Mouse (Mus musculus): Measurements from ENCODE around the gene Ccdc9.
"Not testable (repeated sequence)": the region's sequence is repeated elsewhere in the genome, so short reads cannot be mapped to it uniquely, and the experiment has no call there.

The Ccdc9 gene

DNA sequence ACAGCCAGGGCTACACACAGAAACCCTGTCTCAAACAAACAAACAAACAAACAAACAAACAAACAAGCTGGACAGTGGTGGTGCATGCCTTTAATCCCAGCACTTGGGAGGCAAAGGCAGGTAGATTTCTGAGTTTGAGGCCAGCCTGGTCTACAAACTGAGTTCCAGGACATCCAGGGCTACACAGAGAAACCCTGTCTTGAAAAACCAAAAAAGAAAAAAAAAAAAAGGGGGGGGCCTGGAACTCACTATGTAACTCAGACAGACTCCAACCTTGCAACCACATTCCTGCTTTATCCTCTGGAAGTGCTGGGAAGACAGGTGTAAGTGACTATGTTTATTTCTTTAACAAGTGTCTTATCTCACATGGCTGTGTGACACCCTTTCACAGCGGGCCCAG lies 21.5 kb upstream of the Ccdc9 start, which contains the start of gene Bbc3:
Bbc3 (plus strand) TSS at position 301 of the 400 bp plus-strand sequence.
- not testable (repeated sequence) for DNase-seq

DNA sequence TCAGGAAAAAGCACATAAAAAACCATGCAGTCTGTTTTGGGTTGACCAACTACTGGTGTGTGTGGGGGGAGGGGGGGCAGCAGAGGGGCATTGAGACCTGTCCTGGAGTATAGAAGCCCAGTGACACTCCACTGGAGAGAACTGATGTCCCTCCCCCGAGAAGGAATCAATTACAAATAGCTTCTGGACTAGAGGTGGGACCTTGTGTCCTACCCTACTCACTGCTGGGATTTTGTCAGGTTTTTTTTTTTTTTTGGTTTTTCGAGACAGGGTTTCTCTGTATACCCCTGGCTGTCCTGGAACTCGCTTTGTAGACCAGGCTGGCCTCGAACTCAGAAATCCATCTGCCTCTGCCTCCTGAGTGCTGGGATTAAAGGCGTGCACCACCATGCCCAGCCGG lies 20.5 kb upstream of the Ccdc9 start:
- DNase-seq, result not testable (repeated sequence)

DNA sequence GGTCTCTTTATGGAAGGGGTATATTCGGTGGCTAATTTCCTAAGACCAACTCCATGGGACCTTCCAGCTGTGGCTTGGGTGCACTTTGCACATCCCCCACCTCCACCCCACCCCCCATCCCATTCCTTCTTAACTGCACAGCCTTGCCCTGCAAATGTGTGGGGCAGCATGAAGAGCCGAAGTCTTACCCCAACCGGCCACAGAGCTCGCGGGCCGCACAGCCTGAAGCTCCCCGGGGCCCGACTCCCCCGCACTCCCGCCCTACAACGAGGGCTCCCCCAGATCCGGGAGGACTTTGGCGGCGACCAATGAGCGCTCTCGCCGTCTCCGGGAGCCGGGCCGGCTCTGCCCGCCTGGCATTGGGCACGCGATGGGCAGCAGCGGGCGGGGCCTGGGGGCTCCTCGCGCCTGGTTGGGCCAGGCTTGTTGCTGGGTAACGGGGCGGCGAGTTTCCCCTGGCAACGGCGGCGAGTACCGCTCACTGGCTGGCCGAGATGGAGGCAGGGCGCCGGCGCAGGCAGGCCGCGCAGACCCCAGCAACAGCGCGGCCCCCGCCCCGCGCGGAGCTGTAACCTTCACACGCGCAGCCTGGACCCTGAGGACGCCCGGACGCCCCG lies 12.9 kb upstream of the Ccdc9 start:
- peak; percentile 97 to 98 for DNase-seq

DNA sequence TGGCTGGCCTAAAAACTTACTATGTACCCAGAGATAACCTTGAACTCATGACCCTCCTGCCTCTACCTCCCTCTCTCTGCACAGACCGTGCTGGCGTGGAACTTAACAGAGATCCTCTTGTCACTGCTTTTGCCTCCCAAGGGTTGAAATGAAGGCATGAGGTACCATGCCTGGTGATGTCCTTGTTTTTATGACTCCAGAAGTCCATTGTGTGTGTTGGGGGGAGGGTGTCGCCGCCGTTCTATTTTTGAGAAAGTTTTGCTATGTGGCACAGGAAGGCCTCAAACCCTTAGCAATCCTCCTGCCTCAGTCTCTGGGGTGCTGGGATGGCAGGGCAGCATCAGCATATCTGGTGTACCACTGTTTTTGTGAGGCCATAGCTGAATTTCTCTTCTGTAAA lies 12.3 kb upstream of the Ccdc9 start:
- no peak for DNase-seq

DNA sequence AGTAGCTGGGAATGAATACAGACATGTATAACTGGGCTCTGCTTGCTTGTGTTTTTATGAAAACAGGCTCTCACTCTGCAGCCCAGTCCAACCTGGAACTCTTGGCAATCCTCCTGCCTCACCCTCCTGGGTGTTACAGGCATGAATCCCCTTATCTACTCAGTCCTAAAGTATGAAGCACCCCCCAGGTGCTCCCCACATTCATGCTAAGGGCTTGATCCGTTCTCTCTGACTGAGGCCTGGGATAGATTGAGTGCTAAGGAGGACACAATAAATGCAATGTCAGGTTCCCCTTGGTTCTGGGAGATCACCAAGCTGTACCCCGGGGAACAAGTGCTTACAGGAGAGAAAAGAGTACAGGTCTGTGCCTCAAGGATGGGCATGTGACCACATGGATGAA lies 11.0 kb upstream of the Ccdc9 start:
- no peak for DNase-seq

DNA sequence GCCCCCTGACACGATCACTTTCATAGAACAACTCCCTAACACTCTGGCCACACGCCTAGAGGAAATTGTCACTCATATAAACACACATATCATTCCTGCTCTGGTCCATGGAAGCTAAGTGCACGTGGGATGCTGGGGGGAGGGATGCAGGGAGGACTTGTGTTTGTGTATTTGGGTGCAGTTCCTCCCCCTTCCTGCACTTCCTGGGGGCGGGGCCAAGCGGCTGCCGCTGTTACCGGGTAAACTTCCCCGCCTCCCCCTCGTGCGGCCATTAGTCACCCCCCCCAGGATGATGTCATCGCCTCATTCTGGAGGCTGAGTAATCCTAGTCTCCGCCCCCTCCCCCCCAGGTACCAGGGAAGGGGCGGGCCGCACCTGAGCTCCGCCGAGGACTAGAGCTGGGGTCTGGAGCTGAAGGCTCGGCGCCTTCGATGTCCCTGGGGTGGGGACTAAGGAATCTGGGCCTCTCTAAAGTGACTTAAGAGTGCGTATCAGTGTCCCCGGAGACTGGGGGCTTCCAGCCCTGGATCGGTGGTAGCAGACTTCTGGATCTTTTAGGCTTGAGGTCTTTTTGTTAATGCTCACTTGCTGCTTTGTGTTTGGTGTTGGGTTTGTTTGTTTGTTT lies 10.3 kb upstream of the Ccdc9 start:
- DNase-seq, result peak; percentile 90 to 98

DNA sequence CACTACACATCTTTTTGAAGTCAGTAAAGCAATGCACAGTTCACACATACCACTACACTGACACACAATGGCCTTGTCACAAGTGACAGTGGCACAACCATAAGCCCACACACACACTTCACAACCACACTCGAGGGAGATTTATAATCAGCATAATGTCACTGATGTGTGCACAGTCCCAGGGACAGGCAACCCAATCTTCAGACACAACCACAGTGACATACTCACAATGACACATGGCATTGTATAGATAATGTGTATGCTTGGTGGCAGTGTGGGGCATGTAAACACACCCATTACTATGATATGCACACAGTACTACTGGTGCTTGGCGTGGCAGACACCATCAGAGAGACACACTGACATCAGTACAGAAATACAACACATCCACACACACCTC lies 9.6 kb upstream of the Ccdc9 start:
- no peak for DNase-seq

DNA sequence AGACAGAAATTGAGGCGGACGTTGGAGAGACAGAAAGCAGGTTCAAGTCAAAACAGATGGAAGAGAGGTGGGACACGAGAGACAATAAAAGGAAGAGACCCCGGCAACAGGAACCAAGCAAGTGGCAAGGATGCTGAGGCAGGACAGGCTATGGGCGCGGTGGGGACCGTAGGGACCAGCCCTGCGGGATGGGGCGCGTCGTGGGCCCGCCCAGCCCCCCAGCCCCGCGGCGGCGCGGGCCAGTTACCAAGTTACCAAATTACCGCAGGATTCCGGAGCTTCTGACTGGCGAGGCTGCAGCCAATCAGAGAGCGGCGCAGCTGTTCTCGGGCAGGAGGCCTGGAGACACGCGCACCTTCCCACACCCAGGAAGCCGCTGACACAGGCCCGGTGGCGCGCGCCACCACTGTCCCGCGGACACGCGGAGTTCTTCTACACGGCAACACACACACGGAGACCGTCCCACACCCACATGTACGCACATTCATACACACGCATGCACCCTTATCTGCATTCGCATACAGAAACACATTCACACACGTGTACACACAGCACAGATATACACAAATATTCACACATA lies 8.8 kb upstream of the Ccdc9 start:
- DNase-seq, result peak; percentile 90 to 92

DNA sequence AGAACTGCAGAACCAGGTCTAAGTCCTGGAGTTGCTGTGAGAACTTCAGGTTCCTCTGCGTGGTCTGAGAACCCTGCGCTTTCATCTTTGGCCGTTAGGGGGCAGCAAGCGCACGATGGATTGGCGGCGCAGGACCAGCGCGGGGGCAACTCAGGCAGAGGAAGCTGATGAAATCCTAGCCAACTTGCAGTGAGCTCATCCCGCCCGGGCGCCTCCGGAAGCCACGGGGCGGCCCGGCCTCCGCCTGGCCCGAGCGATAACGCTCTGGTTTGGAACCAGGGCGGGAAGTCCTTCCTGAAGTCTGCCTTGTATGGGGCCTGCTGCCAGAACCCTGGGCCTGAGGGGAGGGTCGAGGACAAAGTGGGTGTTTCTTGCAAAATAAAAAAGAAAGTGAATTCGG lies 8.2 kb upstream of the Ccdc9 start:
- peak; percentile 98 for DNase-seq

DNA sequence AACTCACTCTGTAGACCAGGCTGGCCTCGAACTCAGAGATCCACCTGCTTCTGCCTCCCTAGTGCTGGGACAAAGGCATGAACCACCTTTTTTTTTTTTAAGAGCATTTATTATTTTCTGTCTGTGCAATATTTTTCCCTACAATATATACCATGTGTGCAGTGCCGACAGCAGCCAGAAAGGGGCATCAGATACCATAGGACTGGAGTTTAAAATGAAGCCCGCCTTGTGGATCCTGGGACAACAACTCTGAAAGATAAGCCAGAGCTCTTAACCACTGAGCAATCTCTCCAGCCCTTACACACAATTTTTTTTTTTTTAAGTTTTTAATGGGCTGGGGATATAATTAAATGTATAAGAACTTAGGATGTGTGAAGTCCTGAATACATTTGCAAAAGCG lies 7.8 kb upstream of the Ccdc9 start:
- peak; percentile 47 to 63 for DNase-seq

DNA sequence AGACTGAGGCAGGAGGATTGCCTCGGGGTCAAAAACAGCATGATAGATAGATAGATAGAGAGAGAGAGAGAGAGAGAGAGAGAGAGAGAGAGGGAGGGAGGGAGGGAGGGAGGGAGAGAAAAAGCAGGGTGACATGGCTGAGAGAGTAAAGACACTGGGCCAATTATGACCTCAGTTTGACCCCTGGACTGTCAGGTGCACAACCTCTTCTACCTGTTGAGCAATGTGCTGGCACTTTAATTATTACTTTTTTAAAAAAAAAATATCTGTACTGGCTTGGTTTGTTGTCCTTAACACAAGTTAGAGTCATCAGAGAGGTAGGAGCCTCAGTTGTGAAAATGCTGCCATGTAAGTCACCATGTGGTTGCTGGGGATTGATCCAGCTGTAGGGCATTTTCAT lies 1.2 kb upstream of the Ccdc9 start:
- no peak for DNase-seq

DNA sequence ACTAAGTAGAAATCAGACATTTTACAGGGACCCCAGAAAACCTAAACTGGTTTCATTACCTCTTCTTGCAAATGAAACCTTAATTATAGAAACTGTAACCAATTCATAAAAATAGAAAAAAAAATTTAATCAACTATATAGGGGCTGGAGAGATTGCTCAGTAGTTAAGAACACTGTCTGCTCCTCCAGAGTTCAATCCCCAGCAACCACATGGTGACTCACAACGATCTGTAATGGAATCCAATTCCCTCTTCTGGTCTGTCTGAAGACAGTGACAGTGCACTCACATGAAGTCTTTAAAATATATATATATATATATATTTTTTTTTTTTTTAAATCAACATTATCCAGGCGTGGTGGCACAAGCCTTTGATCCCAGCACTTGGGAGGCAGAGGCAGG lies 421 bp upstream of the Ccdc9 start:
- no peak for DNase-seq

DNA sequence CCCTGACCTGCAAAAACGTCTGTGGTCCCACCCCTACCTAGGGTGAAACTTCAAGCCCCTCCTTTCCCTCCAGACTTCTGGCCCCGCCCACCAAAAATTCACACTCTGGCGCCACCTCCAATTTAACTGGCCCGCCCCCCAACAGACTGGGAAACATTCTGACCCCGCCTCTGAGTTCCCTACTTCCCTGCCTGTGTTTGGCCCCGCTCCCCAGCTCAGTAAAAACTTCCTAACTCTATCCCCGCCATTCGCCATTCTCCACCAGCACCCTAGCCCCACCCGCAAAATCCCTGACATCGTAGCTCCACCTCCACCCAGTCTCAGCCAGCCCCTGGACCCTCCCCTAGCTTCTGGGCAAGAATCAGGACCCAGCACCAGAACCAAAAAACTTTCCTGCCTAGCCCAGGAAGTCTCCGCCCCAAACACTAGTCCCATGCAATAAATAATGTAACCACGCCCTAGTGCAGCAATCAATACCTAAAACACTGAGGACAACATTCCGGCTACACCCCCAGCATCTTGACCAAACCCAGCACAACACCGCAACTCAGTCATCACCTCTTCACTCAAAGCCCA lies 1.1 kb downstream of the Ccdc9 start:
- DNase-seq, result peak; percentile 41 to 58

DNA sequence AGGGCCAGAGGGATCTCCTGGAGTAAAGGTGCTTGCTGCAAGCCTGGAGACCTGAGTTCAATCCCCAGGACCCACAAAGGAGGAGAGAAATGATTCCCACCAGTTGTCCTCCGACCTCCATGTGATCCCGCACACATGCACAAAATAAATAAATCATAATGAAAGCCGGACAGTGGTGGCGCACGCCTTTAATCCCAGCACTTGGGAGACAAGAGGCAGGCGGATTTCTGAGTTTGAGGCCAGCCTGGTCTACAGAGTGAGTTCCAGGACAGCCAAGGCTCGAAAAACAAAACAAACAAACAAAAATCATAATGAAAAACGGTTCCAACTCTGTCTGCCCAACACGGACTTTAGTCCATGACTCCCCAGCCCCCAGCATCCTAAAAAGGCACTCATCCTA lies 1.7 kb downstream of the Ccdc9 start:
- no peak for DNase-seq

DNA sequence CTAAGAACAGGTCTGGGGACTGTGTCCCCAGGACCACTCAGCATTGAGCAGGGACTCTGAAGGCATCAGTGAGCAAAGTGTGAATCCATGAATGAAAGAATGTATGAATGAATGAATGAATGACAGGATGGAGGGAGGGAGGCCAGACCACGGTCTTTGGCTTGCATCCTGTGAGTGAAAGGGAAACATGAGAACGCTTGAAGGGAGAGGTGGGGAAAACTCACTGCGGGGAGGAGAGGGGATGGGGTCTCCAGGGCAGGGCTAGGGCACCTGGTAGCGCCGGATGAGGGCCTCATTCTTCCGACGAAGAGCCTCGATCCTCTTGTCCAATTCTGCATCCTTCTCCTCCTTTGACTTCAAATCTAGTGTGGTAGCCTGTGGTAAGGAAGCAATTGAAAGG lies 2.6 kb downstream of the Ccdc9 start:
- DNase-seq, result no peak

DNA sequence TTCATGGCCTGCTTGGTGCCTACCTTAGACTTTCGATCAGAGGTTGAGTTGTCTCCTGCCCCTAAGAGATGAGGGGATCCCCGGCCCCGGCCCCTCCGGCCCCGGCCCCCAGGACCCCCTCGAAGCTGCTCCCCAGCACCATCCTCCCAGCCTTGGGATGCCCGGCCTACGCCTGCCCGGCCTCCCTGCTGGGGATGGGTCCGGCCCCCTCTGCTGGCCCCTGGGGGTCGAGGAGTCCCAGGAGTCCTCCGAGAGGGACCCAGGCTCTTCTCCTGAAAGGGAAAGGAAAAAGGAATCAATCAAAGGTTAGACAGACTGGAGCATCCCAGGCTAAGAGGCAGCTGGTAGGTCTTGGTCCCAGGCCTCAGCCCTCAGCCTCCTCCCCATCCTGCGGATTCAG lies 4.3 kb downstream of the Ccdc9 start:
- DNase-seq, result no peak

DNA sequence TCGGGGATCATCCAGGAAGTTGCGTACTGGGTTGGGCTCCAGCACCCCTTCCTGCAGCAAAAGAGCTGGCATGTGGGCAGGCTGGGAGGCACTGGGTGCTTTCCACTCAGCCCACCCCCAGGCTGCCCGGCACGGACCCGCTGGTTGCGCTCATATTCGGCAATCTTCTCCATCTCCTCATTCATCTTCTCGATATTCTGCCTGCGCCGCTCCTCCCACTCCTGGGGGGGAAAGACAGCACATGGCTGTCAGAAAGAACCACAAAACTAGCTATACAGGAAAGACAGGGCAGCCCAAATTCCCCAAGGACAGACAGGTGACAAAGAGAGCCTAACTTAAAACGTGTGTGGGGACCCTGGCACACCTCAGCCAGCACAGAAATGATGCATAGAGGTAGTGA lies 5.9 kb downstream of the Ccdc9 start:
- DNase-seq, result no peak

DNA sequence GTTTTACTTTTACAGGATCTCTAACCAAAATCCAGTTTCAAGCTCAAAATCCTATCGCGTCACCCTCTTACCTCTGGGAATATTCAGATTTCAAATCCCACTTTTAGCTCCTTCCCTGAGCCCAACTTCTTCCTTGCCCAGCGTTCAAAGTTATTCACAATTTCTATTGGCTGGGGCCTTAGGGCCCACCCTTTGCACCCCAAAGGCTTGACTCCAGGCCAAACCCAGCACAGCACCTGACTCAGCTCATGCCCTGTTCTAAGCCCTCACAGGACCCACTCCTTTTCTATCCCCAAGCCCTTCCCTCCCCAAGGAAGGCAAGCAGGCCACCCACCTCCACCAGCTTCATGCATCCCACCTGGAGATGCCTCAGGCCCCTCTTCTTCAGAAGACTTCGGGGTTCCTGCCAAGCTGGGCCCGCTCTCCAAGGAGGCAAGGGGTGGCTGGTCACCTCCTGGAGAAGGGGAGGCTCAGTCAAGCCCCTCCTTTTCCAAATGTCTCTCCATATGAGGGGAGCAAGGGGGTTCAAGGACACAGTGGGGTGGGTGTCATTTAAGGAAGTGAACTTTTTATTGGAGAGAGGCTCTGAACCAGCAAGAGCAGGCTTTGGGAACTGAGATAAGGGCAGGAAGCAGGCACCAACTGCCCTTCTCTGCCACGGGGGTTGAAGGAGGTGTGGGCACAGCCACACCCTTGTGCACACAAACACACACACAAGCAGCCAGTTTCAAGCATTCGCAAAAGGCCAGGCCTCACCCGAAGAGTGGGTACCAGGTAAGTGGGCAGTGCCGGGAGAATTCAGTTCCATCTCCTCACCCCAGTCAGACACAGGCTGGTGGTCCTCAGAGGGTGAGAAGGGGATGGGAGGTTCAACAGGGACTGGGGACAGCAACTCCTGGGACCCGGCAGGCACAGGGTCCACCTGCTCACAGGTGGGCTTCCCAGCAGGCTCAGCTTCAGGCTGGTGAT lies 11.4 kb downstream of the Ccdc9 start:
- no peak for DNase-seq

DNA sequence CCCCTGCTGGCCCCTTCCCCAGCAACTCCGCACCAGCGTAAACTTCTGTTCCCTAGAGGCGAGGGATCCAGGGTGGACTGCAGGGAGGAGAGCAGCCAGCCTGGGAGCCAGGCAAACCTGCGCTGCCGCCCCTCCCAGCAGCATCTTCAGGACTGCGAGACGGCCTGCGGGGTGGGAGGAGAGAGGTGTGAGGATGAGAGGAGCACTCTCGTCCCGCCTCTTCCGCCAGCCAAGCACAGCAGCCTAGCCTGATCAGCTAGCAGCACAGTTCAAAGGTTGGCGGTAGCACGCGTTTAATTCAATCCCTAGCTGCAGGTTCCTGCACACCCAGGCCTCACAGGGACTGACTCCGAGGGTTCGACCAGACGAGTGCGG lies 12.8 kb downstream of the Ccdc9 start:
- DNase-seq, result peak in 1 of 2 experiments; percentile 81

DNA sequence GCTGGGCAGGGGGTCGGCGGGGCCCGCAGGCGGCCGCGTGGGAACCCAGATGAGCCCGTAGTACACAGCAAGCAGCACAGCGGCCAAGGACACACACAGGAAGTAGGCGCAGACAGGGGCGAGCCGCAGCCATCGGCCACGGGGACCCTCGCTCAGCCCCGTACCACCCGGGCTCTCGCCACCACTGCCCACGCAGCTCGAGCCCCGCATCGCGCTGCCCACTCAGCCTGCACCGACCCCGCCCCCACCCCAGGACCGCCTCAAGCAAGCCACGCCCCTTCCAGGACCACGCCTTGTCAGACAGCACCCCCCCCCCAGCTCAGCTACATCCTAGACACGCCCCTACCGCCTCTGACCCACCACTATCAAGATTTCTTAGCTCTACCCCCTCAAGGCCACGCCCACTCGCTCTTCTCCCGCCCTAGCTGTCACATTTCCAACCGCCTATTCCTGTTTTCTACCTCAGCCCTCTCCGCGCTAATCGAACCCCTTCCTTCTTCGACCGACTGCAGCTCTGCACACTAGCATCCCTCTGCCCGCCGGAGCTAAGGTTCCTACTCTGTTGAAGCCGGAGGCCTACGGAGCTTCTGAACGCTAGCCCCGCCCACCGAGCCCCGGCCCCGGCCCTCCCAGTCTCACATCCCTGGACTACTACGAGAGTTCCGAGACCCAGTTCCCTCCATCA lies 13.4 kb downstream of the Ccdc9 start, which contains the start of gene Inafm1:
Inafm1 (minus strand) TSS at position 537 of the 685 bp plus-strand sequence.
- DNase-seq, result peak; percentile 85 to 91

DNA sequence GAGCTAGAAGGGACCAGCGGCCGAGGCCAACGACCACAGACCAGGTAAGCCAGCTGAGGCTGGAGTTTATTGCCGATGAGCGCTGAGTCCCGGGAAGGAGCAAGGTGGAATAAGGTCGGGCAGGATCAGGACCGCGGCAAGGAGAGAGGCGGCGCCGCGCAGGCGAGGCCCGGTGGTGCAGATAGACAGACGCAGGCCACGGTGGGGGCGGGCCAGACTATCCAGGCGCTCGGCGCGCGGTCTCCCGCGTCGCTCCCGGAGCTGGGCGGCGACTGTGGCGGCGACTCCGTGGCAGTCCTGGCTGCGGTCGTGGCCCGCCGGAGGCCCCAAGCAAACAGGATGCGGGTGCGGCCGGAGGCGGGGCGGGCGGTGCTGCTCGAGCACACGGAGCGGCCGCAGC lies 13.9 kb downstream of the Ccdc9 start:
- peak; percentile 82 to 88 for DNase-seq

DNA sequence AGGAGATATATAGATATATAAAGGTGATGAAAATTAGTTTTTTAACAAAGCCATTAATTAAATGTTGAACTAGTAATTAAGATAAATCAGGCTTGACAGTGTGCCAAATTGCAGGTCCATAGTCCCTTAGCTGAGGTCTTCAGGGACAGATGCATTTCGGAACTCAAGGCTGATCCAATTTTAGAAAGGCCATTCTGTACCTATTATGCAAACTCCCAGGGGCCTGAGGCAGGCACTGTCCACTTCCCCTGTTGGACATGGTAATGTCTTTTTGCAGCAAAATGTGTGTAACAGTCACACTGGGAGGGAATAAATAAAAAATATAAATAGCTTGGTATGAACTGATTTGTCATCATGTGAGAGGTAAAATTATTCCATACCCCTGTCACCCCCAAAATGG lies 15.5 kb downstream of the Ccdc9 start:
- no peak for DNase-seq
